9 mouse cellular contexts compared by ENCODE assay signal in the genomic region with DNA sequence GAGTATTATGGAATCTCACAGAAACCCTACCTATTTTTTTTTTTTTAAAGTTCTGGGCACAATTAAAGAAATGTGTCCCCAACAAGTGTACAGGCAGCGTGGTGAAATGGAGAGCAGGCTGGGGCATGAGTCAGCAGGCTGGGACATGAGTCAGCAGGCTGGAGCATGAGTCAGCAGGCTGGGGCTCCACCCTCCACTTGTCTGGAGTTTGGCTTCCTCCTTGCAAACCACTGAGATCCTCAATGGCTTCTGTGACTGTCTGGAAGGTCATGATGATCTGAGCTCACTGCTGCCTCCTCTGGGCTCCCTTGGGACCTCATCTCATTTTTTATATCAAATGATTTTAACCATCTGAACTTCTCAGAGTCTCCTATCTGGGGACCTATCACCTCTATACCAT. TPM values are rescaled to one million over a fixed set of nuclear protein-coding genes. Genes with fewer than 3 reads are reported as not detected.
DNase-seq lines count a peak whose midpoint lies in the region; ATAC-seq lines count a peak whose summit lies in the region.
"Had no signal": no experiment of that assay in that cellular context is flagged by ENCODE, and none has a peak within 500 bp of the region (broad histone marks: within the 10 kb centered on the region; RNA-seq: fewer than 3 reads in every experiment).

No protein-coding gene starts in this region.

- DNase-seq in frontal cortex, postnatal 14 days (ENCODE audit: low spot score in 2 of 2) = no peak
- peak; percentile 61 for DNase-seq in spleen, adult 12 weeks (ENCODE audit: low spot score)
- DNase-seq in spleen, adult 18-20 months = no peak
- DNase-seq in retina, embryonic 14.5 days (ENCODE audit: low spot score) = peak; percentile 37
- no peak for DNase-seq in gastrocnemius, postnatal 14 days

- peak; percentile 69 for ATAC-seq in frontal cortex, adult (ENCODE audit: low TSS enrichment)
- ATAC-seq in common myeloid progenitor, adult 5-6 weeks (replicated peaks; ENCODE audit: low read depth, poor library complexity, severe bottlenecking) = peak; percentile 97
- no peak for ATAC-seq in inflammation-experienced regulatory T-cells, adult 6 months

- intact Hi-C loops in gastrocnemius, postnatal 14 days (cut with DNase I; ENCODE audit: low total_unique reads) = no loop called here

RNA-seq across cellular contexts. Expression of a gene that starts 23.4 kb away (rescaled TPM):
- not detected in 2 replicates for total RNA-seq in common myeloid progenitor, adult 5-6 weeks (2017)
- total RNA-seq in gastrocnemius, postnatal 14 days (2021) = 1 to 10 TPM; 1.7 to 1.8 TPM
- not detected for polyA plus RNA-seq in inflammation-experienced regulatory T-cells, adult 6 months (2017; shearing (Covaris generic))
- polyA plus RNA-seq: midbrain, embryonic 12.5 days had no signal

RNA-seq across cellular contexts. Expression of a gene that starts 50.4 kb away (rescaled TPM):
- 11.8 and 14.1 TPM in 2 replicates for total RNA-seq in common myeloid progenitor, adult 5-6 weeks (2017)
- total RNA-seq in gastrocnemius, postnatal 14 days (2021) = 10 to 100 TPM; 22.1 to 23.6 TPM
- under 1 TPM in 1 of 3 experiments, not detected in 2; 0.38 TPM for polyA plus RNA-seq in inflammation-experienced regulatory T-cells, adult 6 months (2017; shearing (Covaris generic))

Comparison
In these comparisons a context has a peak if more than half of its experiments do, and no peak if none do; other contexts are left out.
1. DNase-seq: peak in spleen, adult 12 weeks (single experiment) and retina, embryonic 14.5 days (single experiment); none in frontal cortex, postnatal 14 days (0 of 2), spleen, adult 18-20 months (0 of 2) and gastrocnemius, postnatal 14 days (single experiment).